Mouse (Mus musculus) stomach, postnatal 0 days (tissue): ENCODE measurements around the gene Fam174b.

Experiments used
- CTCF ChIP-seq: IDR thresholded peaks from 2 replicates; pipeline ENCODE4 v1.5.1; 2016; ENCODE audit warnings: antibody characterized with exemption, low read depth, mild to moderate bottlenecking, moderate library complexity
- EP300 ChIP-seq: optimal IDR thresholded peaks from 2 replicates; pipeline ENCODE3; 2016; ENCODE audit warnings: antibody characterized with exemption

DNA sequence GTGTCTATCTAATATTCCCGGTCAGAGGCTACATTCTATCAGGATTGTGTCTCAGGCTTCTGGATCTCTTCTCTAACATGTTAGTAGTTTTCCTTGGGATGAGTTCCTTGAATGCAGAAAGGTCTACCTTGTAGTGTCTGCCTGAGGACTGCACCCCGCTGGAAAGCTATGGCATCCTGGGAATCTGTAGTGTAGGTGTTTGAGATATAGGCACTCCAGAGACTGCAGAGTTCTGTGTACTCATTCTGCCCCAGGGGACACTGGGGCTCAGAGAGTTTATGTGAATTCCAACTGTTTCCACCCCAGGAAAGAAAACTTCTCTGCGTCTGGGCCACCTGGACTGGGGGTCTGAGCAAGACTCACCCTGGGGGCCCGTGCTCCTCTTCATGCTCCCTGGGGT, 45.7 kb downstream of the Fam174b start:
- TF ChIP-seq EP300: no peak
- no peak for TF ChIP-seq CTCF
